In the genomic region with DNA sequence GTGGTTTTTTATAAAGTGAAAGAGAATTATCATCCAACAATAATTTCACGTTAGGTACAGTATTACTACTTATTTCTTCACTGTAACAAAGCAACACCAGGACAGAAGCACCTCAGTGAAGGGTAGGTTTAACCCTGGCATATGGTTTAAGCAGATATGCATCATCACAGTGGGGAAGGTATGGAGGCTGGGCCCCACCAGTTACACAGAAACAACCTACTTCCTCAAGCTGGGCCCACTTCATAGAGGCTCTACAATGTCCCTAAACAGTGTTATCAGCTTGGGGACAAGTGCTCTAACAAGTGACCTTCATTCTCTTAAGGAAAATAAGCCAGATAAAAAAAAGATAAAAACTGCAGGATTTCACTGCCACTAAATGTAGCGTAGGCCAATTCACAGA, we compare ENCODE assay signal across 22 mouse cellular contexts.
DNase-seq lines count a peak whose midpoint lies in the region; ATAC-seq and TF ChIP-seq lines count a peak whose summit lies in the region.
"Had no signal": no experiment of that assay in that cellular context is flagged by ENCODE, and none has a peak within 500 bp of the region (broad histone marks: within the 10 kb centered on the region; RNA-seq: fewer than 3 reads in every experiment).

No protein-coding gene starts in this region.

- peak; percentile 79 for ATAC-seq in lung, postnatal 0 days
- peak; percentile 77 for ATAC-seq in intestine, embryonic 16.5 days
- peak; percentile 78 for ATAC-seq in liver, embryonic 15.5 days (ENCODE audit: insufficient read depth)
- ATAC-seq in midbrain, embryonic 16.5 days = no peak
- ATAC-seq: forebrain, embryonic 16.5 days had no signal

- H3K9ac ChIP-seq in lung, postnatal 0 days (replicated peaks; ENCODE audit: low read depth) = no peak overlapping the region
- H3K9ac ChIP-seq in intestine, embryonic 16.5 days (ENCODE audit: low read depth, low read length) = no peak overlapping the region
- no peak overlapping the region for H3K9ac ChIP-seq in liver, embryonic 15.5 days
- H3K9ac ChIP-seq in midbrain, embryonic 16.5 days (ENCODE audit: low read depth, low read length) = no peak overlapping the region
- H3K9ac ChIP-seq: heart, embryonic 12.5 days; hindbrain, embryonic 15.5 days; kidney, embryonic 15.5 days; limb, embryonic 15.5 days; midbrain, embryonic 12.5 days had no signal

- WGBS in lung, postnatal 0 days = 78% methylated on average over 2 of the region's 2 CpGs
- 86% methylated on average over 2 of the region's 2 CpGs for WGBS in intestine, embryonic 16.5 days
- WGBS in liver, embryonic 15.5 days (ENCODE audit: insufficient replicate concordance) = 39% methylated on average over 2 of the region's 2 CpGs
- 95% methylated on average over 2 of the region's 2 CpGs for WGBS in midbrain, embryonic 16.5 days

- H3K9me3 ChIP-seq in lung, postnatal 0 days (ENCODE audit: low read length) = no peaks in the 10 kb centered on the region
- no peaks in the 10 kb centered on the region for H3K9me3 ChIP-seq in intestine, embryonic 16.5 days (ENCODE audit: control insufficient read depth, low read length)
- no peaks in the 10 kb centered on the region for H3K9me3 ChIP-seq in liver, embryonic 15.5 days (replicated peaks)
- no peaks in the 10 kb centered on the region for H3K9me3 ChIP-seq in midbrain, embryonic 16.5 days (replicated peaks; ENCODE audit: control insufficient read depth, low read length, poor library complexity, severe bottlenecking)
- H3K9me3 ChIP-seq: heart, embryonic 12.5 days; hindbrain, embryonic 15.5 days; kidney, embryonic 15.5 days; limb, embryonic 15.5 days; midbrain, embryonic 12.5 days had no signal

- intact Hi-C loops in left cerebral cortex, postnatal 4 days (cut with DNase I) = no loop called here

- no peaks in the 10 kb centered on the region; the same call in 1 of the 2 replicates for H3K36me3 ChIP-seq in lung, postnatal 0 days (ENCODE audit: insufficient read depth, low read length)
- peaks cover 4% of the 10 kb centered on the region; the same call in 1 of the 2 replicates for H3K36me3 ChIP-seq in intestine, embryonic 16.5 days (ENCODE audit: control insufficient read depth, insufficient read depth, low read length)
- H3K36me3 ChIP-seq in liver, embryonic 15.5 days (replicated peaks) = peaks cover 22% of the 10 kb centered on the region
- peaks cover 17% of the 10 kb centered on the region for H3K36me3 ChIP-seq in midbrain, embryonic 16.5 days (ENCODE audit: control insufficient read depth, insufficient read depth, low read length)

- H3K4me2 ChIP-seq in lung, postnatal 0 days (replicated peaks; ENCODE audit: low read depth, low read length) = no peak overlapping the region
- H3K4me2 ChIP-seq in intestine, embryonic 16.5 days (ENCODE audit: low read depth, low read length) = no peak overlapping the region
- no peak overlapping the region for H3K4me2 ChIP-seq in liver, embryonic 15.5 days
- no peak overlapping the region for H3K4me2 ChIP-seq in midbrain, embryonic 16.5 days (ENCODE audit: low read length)
- H3K4me2 ChIP-seq: heart, embryonic 12.5 days; hindbrain, embryonic 15.5 days; kidney, embryonic 15.5 days; limb, embryonic 15.5 days; midbrain, embryonic 12.5 days had no signal

- no peak for TF ChIP-seq CTCF in lung, postnatal 0 days (IDR thresholded peaks at IDR 0.05)

- no peak for TF ChIP-seq EP300 in lung, postnatal 0 days (IDR thresholded peaks at IDR 0.05)

- no peaks in the 10 kb centered on the region for H3K27me3 ChIP-seq in lung, postnatal 0 days (replicated peaks; ENCODE audit: insufficient read depth, low read length)
- no peaks in the 10 kb centered on the region for H3K27me3 ChIP-seq in intestine, embryonic 16.5 days (replicated peaks; ENCODE audit: control insufficient read depth, insufficient read depth, low read length)
- H3K27me3 ChIP-seq in liver, embryonic 15.5 days = no peaks in the 10 kb centered on the region
- no peaks in the 10 kb centered on the region for H3K27me3 ChIP-seq in midbrain, embryonic 16.5 days (ENCODE audit: control insufficient read depth, insufficient read depth, low read depth, low read length)
- H3K27me3 ChIP-seq: CH12.LX; heart, embryonic 12.5 days; hindbrain, embryonic 15.5 days; kidney, embryonic 15.5 days; limb, embryonic 15.5 days; midbrain, embryonic 12.5 days had no signal

- no peaks in the 10 kb centered on the region for H3K4me1 ChIP-seq in lung, postnatal 0 days (ENCODE audit: insufficient read depth, low read depth, low read length)
- H3K4me1 ChIP-seq in intestine, embryonic 16.5 days (ENCODE audit: control insufficient read depth, insufficient read depth, low read length) = peaks cover 5% of the 10 kb centered on the region; the same call in 1 of the 2 replicates
- peaks cover 9% of the 10 kb centered on the region; the same call in 1 of the 2 replicates for H3K4me1 ChIP-seq in liver, embryonic 15.5 days (replicated peaks)
- no peaks in the 10 kb centered on the region for H3K4me1 ChIP-seq in midbrain, embryonic 16.5 days (ENCODE audit: control insufficient read depth, insufficient read depth, low read length)
- H3K4me1 ChIP-seq: hindbrain, embryonic 15.5 days; kidney, embryonic 15.5 days; limb, embryonic 15.5 days; midbrain, embryonic 12.5 days had no signal

- H3K4me3 ChIP-seq in lung, postnatal 0 days (ENCODE audit: low read depth, low read length) = no peak overlapping the region
- no peak overlapping the region for H3K4me3 ChIP-seq in intestine, embryonic 16.5 days (ENCODE audit: low read length)
- H3K4me3 ChIP-seq in liver, embryonic 15.5 days (replicated peaks) = no peak overlapping the region
- no peak overlapping the region for H3K4me3 ChIP-seq in midbrain, embryonic 16.5 days (ENCODE audit: low read depth, low read length)
- H3K4me3 ChIP-seq: heart, embryonic 12.5 days; hindbrain, embryonic 15.5 days; kidney, embryonic 15.5 days; left cerebral cortex, adult 2 months; limb, embryonic 15.5 days; midbrain, embryonic 12.5 days had no signal

- no peak overlapping the region for H3K27ac ChIP-seq in lung, postnatal 0 days (ENCODE audit: low read length)
- no peak overlapping the region for H3K27ac ChIP-seq in intestine, embryonic 16.5 days (ENCODE audit: low read length)
- H3K27ac ChIP-seq in liver, embryonic 15.5 days (replicated peaks) = no peak overlapping the region
- no peak overlapping the region for H3K27ac ChIP-seq in midbrain, embryonic 16.5 days (ENCODE audit: low read length)
- H3K27ac ChIP-seq: hindbrain, embryonic 15.5 days; kidney, embryonic 15.5 days; left cerebral cortex, adult 2 months; limb, embryonic 15.5 days; midbrain, embryonic 12.5 days had no signal

- DNase-seq in lung, postnatal 0 days (ENCODE audit: low spot score) = peak; percentile 6
- DNase-seq in lung, postnatal 25 days (ENCODE audit: low spot score) = no peak
- no peak for DNase-seq in urinary bladder, adult 18-20 months (ENCODE audit: low spot score in 2 of 2)
- no peak for DNase-seq in left cerebral cortex, postnatal 4 days
- DNase-seq: adrenal gland, postnatal 10 days; B cell, adult 2 months; cerebellum, adult 8-10 months; gastrocnemius, postnatal 14 days; heart, postnatal 4 days; kidney, postnatal 4 days; layer of hippocampus, adult 9-11 months had no signal
